Mouse (Mus musculus) testis, adult 2 months (tissue): ENCODE results near the gene Pip5k1a.

Experiments used
- CTCF ChIP-seq: fragments of 200-500 bp; IDR thresholded peaks from 2 replicates; pipeline ENCODE4 v1.5.1; 2012; ENCODE audit warnings: low read depth, mild to moderate bottlenecking, inconsistent platforms, low read length, moderate library complexity; ENCODE audit not compliant: control insufficient read depth, insufficient read depth, insufficient replicate concordance
- POLR2A ChIP-seq: fragments of 200-500 bp; IDR thresholded peaks from 2 replicates; pipeline ENCODE4 v1.6.1; 2012; ENCODE audit warnings: low read depth, mild to moderate bottlenecking, inconsistent platforms, low read length, moderate library complexity; ENCODE audit not compliant: control insufficient read depth

DNA sequence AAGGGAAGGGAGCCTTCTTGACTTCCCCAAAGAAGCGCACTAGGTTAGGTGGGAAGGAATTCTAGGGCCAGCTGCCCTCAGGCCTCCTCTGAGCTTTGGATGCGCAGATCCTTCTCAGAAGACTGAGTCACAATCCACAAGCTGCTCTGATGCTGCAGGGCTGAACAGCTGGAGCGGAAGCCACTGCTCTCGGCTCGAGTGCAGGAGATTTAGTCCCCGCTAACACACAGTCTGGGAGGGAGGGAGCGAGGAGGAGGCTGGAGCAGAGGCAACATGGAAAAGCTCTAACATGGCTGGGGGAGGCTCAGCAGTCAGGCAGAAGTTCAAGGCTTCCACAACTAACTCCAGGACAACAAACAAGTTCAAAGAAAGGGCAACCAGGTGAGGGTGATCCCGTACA is 48.7 kb downstream of the Pip5k1a start:
- TF ChIP-seq CTCF, result no peak
- TF ChIP-seq POLR2A, result no peak
